Mouse (Mus musculus): ENCODE data around the gene Mrps23.

Mrps23 gene

DNA sequence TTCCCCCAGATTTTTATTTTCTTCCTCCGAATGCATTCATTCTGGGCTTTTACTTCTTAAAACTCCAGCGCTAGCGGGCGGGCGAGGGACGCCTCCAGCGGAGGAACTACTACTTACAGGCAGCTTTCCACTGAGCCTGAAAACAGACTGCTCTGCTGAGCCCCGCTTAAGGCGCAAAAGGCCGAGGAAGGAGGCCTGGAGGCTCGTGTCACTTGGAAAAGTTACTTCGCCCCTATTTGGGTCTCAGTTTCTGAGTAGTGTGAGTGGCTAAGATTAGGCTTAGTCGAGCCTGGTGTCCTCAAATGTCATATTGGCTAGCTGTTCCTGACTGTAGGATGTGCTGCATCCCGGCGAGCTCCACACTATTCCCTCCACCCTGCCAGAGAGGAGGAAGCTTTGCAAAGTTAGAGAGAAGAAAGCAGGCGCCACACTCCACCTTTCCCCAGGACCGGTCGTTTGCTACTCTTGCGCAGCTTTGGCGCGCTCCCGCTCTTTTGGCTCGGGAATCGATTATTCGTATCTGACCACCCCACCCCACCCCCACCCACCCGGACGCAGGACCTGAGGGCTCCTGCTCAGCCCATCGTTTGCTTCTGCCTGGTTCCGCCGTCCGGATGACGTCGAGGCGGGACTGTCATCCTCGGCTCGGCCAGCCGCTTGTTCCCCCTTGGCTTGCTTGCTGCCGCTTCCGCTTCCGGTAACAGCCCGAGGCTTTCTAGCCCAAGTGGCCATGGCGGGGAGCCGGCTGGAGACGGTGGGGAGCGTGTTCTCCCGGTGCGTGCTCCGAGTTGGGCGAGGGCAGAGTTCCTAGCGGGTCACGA, at the start of gene Mrps23:
Mrps23 (plus strand) TSS at position 677 of the 821 bp plus-strand sequence.
- peak; percentile 90 to 91 for DNase-seq

DNA sequence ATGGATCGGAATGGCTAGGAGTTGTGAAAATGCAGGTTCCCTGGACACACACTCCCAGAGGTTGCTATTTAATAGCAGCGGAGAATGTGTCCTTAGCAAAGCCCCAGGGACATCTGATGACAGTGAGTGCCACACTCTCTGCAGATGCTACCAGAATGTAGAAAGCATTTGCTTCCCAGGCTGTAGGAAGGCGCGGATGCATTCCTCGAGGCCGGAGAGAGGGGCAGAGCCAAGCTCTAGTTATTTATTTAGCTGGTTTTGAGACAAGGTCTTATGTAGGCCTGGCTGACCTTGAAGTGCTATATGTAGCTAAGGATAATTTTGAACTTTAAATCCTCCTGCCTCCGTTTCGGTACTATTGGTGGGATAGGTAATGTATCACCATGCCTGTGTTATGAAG, 49.7 kb upstream of the Mrps23 start:
- no peak for DNase-seq

DNA sequence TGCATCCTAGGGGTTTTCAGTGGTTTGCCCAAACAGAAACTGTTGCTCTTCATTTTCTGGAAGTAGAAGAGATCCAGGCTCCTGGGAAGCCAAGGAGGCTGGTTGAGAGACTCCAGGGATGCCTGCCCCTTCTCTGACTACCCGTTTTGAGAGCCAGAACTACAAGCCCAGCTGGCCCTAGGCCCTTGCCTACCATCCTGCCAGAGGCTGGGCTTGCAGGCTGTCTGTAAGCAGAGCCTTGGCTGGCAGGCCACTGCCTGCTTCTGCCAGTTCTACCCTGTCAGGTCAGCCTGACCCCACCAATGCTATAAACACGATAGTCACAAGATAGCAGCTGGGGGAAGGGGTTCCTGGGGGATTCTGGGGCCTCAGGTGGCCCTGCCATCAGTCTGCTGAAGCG, 48.7 kb upstream of the Mrps23 start:
- DNase-seq = no peak

DNA sequence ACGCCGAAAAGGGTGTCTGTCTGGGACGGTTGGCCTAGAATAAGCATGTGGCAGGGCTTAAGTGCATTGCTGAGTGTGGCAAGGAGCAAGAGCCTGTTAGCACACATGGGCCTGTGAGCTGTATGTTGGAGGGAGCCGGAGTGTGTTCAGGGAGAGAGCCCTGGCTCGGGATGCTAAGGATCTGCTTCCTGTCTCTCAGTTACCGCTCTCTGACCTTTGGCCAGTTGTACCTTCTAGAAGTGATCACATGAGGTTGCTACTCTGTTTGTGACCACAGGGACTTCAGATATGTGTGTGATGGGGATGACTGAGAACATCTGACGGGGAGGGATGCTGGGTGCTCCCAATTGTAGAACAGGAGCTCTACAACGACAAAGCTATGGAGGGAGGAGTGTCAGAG, 48.2 kb upstream of the Mrps23 start:
- no peak for DNase-seq

DNA sequence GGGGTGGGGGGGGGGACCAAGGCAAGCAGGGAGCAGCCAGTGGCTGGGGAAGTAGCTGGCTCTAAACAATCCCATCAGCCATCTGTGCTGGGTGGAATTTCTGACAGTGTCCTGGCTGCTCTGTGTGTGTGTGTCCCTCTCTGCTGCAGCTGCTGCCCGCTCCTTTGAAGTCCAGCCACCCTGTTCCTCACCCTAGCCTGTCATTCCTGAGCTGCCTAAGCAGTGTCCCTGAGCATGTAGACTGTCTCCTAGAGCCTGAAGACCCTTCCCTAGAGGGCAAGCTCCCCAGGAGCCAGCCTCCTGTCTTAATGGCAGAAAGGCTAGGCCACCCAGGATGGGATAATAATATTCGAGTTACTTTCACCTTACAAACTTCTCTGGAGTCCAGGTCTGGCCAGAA, 47.8 kb upstream of the Mrps23 start:
- DNase-seq = no peak

DNA sequence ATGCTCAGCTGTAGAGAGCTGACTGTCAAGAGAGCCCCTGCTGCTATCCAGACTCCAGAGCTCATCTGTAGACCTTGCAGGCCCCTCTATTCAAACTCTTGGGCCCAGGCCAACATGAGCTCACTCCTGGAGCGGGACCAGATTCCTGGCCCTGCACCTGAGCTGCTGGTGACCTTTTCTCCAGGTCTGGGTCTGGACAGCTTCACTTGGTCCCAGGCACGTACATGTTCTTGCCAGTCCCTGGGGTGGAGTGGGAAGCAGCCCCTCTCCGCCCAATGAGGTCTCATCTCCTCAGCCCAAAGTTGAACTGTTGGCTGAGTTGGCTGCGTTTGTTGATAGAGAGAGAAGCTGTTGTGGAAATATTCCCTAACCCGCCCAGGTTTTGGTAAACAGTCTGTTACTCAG, 45.3 kb upstream of the Mrps23 start:
- DNase-seq = no peak

DNA sequence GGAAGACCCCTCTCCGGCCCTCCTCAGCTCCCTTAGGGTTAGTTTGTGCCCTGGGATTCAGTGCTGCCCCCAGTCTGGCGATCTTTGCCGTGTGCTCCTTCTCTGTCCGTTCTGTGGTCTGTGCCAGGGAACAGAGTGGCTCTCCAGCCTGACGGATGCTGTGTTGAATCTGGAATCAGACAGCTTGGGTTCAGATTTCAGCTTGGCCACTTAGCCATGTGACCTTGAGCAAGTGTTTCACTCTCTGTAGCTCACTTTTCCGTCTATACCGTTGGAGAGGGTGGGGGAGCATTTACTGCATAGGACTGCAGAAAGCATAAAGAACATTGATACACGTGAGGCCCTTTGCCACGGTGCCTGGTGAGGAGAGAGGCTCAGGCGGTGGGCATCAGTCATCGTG, 44.8 kb upstream of the Mrps23 start:
- DNase-seq = no peak

DNA sequence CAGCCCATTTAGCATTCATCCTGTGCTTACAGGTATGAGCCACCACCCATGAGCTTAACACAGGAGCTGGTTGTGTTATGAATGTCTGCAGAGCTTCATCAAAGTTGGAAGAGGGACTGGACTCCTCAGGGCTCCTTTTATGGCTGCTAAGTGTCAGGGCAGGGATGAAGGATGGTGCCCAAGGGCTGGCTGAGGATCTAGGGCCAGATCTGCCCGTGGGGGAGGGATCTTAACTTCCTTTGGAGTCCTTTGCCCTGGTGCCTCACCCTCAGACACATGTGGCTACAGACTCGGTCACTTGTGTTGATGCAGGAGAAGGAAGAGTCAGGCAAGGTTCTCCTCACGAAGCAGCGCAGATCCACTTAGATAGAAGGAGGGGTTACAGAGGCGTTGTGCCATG, 43.9 kb upstream of the Mrps23 start:
- no peak for DNase-seq

DNA sequence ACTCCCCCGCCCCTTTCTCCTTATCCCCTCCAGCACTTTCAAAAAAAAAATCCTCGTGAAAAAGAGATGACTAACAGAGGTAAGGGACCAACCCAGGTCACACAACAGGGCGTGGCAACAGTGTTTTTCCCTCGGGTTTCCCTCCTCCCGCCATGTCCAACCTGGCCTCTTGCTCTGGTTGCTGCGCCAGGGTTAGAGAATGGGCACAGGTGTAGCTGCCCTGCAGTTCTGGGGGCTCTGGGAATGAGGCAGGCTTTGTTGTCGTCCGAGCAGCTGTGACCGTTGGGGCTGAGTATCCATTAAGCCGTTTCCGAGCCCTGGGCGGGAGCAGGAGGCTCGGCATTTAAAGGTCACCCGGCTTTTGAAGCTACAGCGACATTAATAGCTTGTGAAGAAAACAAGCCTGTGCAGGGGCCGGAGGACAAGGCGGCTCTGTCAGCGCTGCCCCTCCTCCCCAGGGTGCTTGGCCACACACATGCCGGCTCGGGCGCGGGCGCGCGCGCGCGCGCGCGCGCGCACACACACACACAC, 43.1 kb upstream of the Mrps23 start:
- DNase-seq = peak; percentile 29 to 35

DNA sequence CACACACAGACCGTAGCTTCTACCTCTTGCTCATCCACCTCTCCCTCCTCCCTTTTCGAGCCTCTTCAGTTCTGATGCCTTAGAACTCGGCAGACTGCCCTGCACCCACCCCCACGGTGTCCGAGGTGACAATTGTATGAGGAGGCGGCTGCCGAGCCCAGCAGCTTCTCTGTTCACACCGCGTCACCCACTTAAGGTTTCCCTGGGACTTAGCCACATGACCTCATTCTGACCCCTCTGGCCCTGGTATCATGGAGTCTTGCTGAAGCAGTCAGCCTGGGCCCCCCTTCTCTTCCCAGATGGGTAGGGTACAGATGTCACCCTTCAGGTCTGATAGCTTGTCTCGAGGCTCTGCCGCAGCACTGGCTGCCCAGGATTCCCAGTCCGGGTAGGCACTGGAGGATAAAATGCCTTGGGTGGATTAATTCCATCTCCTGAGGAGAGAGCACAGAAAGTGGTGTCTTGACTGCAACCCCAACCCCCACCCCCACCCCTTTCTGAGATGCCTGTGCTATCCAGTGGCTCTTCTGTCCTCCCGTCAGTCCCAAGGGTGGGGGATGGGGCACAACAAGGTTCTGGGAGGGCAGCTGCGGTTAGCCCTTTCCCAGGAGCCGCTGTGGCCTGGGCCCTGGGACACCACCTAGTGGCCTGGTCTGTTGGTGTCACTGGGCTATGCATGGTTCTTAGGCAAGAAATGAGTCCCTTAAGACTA, 42.4 kb upstream of the Mrps23 start:
- peak; percentile 74 to 75 for DNase-seq

DNA sequence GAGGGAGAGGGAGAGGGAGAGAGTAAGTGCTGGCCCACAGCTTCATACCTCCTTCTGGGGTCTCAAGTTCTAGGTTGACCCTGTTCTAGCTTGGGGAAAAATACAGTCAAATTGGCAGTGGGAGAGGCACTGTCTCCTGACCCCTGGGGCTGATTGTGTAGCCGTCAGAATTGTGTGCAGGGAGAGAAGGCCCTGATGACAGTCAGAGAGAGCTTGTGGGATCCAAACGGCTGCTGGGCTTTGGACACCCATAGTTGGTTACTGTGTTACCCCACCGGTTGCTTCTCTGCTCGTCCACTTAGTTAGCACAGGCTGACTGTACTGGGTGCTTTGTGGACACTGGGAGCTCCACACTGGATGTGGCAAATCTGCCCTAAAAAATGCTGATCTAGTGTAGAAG, 41.4 kb upstream of the Mrps23 start:
- no peak for DNase-seq

DNA sequence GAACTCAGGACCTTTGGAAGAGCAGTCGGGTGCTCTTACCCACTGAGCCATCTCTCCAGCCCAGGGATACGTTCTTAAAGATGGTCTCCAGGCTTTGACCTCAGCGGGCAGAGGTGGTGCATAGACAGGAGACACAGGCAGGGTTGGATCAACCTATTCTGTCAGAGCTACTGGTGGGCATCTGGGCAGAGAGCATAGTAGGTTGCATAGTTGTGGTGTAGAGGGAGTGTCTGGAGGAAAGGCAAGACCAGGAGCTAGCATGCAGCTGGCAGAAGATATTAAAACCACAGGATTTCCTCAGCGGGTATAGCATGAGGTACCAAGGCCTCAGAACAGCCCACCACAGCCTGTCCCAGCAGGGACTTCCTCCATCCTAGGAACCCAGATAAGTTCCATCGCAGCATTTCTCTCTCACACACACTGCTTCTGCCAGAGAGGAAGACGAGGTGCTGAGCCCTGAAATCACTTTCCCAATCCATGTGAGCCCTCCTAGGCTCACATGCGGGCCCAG, 39.9 kb upstream of the Mrps23 start:
- DNase-seq = no peak

DNA sequence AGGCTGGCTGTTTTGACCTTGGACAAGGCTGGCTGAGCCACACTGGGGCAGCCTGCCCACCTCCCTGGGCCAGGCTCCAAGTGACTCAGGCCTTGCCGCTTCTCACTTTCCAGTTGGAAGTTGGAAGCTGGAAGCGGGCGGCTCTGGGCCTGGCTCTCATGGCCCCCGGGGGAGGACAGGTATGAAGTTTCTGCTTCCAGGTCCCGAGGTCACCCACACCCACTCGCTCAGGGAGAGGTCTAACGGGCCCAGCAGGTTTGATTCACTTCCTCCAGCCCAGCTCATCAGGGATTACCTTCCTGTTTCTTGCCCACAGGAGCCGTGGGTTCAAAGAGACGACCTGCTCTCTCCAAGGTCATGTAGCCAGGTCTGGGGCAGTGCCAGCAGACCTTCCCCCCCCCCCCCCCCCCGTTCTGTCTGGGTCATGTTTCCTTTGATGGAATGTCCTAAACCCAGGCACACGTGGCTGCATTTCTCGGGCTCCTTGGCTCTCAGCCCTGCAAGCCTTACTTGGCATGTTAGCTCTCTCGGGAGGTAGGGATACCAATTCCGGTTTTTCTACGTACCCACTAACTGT, 39.3 kb upstream of the Mrps23 start:
- DNase-seq = peak in 1 of 2 experiments; percentile 28

DNA sequence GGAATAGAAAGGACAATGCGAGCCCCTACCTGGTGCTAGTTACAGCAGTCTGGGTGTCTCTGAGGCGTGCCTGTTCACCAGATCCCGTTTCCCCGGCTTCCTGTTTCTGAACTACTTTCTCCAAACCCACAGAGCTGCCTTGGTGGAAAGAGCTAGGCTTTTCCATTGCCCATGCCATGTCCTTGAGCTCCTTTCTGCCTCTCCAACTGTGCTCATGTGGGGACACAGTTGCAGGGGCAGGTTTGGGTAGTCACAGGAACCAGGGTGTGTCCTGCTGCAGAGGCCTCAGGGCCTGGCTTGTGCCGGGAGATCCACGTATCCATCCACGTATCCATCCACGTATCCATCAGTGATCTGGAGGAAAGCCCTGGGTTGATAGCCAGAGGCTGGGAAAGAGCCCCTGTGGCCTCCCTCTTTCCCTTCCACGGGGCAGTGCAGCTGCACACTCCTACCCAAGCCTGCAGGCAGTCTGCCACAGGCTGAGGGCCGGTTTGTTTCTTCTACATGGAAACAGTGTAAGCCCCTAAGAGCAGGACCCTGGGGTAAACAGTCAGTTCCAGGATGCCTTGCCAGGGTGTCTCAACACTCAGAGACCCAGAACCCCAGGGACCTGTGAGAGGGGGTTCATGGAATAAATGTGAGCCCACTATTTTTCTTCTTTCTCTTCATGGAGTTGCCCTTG, 38.4 kb upstream of the Mrps23 start:
- DNase-seq = no peak

DNA sequence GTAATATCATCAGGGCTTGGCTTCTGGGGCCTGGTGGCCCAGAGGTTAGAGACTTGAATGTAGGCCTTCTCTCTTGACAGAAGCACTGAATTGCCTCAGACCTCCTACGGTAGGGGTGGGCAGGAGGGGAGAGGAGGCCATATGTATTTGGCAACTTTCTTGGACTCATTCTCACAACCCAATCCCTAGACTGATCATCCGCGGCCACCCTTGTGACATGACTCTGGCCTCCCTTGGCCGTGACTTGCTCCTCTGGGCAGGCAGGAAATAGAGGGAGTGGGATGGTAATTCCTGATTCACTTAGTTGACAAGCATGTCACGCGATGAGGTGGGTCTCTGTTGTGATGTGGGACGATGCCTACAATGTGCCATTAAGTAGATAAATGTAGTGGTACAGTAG, 37.7 kb upstream of the Mrps23 start:
- DNase-seq = no peak

DNA sequence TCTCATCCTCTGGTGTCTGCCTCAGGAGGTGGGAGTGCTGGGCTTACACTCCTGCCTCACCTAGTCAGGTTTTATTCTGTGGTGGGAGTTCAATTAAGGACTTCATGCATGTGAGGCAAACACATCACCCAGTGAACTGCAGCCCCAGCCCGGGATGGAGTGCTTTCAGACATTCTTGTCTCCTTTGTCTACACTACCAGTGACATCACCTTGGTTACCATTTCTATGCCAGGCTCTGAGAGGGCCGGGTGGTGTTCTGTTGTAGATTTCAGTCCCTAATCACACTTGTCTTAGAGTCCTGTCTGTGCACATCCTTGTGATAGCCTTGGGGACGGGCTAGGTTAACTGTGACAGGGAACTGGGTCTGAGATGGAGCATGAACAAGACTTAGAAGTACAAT, 35.6 kb upstream of the Mrps23 start:
- DNase-seq = no peak

DNA sequence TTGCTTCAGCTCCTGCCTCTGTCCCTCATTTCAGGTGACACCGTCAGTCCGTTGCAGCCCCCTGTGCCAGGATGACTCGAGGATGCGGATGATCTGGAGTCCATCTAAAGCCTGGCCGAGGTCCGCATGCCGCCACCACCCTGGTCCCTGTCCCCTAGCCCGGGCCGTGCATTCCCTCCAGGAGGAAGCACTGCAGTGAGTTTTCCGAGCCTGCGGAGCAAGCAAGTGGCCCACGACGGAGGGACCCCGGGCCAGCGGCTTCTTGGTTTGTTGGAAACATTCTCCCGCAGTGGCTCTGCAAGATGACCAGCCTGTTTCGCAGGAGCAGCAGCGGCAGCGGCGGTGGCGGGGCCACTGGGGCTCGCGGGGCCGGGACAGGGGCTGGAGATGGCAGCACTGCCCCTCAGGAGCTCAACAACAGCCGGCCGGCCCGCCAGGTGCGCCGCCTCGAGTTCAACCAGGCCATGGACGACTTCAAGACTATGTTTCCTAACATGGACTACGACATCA, 34.6 kb upstream of the Mrps23 start:
- no peak for DNase-seq

DNA sequence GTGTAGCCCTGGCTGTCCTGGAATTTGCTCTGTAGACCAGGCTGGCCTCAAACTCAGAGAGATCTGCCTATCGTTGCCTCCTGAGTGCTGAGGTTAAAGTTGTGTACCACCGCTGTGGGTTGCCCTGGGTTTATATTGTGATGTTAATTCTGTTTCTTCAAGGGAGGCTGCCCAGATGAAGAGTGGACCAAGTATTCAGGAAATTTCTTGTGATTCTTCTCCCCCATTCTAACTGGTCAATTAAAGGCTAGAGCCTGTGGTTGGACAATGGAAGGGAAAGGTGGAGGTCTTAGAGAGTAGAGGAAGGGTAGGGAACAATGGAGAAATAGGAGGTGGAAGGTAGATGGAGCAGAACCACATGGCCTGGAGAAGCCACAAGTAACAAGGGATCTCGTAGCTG, 33.6 kb upstream of the Mrps23 start:
- no peak for DNase-seq

DNA sequence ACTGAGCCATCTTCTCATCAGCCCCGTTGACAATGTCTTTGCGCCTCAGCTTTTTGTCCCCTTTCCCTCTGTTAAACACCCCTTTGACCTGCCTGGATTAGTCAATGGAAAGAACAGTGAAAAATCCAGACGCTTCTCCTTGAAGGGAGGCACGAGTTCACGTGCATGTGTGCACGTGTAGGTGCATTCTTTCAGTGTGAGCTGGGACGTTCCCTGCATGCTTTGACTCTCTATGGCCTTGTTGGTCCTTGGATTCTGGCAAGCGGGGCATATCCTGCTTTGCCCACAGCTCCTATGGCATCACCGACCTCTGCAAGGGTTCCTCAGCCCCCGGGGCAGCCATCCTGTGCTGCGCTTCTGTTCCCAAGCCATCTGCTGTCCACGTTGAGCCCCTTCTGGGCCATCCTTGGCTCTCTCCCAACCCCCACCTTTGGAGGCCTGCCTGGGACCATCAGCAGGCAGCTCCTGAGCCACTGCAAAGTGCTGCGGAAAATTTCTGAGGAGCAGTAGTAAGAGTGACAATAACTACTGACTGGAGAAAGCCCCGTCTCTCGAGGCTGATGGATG, 32.2 kb upstream of the Mrps23 start:
- DNase-seq = no peak

DNA sequence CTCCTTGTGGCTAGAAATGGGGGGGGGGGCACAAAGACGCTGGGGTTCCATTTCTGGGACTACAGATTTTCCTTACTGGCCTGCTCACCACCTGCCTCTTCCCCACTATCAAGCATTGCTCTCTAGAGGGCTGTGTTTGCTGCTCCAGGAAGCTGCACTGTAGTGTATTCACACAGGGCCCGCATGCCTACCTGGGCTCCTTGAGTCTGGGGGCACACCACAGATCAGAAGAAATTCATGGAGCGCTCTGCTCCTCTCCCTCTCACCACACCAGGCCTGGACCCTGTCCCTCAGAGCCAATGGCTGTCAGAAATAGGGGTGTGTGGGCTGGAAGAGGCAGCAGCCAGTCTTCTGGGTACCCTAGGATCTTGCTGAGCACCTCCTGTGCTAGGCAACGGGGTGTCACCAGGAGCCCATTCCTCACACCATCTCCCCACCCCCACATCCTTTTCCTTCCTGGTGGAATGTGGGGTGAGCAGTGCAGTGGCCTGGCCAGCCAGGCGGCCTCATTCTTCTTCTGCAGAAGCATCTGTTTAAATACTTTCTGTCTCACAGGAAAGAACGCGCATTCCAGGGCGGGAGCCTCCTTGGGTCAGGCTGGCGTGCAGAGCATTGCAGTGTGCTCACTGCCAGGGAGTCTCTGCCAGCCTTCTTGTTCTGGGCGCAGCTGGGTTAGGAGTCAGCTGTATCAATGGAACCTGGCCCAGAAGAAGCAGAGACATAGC, 31.4 kb upstream of the Mrps23 start:
- no peak for DNase-seq

DNA sequence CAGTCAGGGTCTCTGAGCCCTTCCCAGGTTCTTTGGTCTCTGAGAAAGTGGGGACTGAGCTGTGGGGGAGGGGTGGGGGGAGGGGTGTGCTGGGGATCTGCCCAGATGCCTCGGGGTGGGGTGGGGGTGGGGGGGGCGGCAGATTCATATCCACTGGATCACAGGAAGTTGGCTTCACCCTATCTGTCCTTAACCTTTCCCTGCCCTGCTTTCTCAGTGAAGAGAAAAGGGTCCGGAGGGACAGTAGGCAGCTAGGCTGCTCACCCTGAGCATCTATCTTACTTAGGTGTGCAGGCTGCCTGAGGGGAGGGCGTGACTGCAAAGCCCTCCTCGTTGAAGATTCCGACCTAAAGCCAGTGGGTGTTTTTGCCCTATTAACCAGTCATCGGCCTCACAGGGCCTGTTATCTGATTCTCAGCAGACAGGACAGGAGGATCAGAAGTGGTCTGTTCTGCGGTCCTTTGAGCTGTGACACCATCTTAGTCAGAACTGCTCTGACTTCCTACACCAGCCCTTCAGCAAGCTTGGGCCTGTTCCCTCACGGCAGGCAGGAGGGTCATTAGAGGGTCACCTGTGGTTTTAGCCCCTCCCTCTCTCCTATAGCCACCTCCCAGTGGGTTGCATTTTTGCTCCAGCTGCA, 30.7 kb upstream of the Mrps23 start:
- DNase-seq = no peak

Measured in B cell, adult 2 months (primary cell).